Mouse (Mus musculus): ENCODE results near the gene Olfr1287.

Gene Olfr1287

GRCm38 (mm10) chr2:111448842-111449241 is at the start of gene Olfr1287:
Gene Olfr1287 (plus strand): TSS chr2:111449142.
- in situ Hi-C loops (cut with MboI; ENCODE audit: unreplicated experiment in 2 of 2) = no loop called here

- in situ Hi-C loops (cut with MboI; ENCODE audit: unreplicated experiment in 2 of 2) = no loop called here
These were observed 26.0 kb upstream of the Olfr1287 start, which contains the start of gene Olfr1286 for GRCm38 (mm10) chr2:111422931-111423330. Gene Olfr1286 (minus strand): TSS chr2:111423115.

GRCm38 (mm10) chr2:111473801-111474200 is 24.9 kb downstream of the Olfr1287 start, which contains the start of gene Olfr1288:
Gene Olfr1288 (plus strand): TSS chr2:111474101.
- in situ Hi-C loops (cut with MboI; ENCODE audit: unreplicated experiment in 2 of 2) = no loop called here

GRCm38 (mm10) chr2:111480519-111480918 is 31.6 kb downstream of the Olfr1287 start, which contains the start of gene Olfr1289:
Gene Olfr1289 (plus strand): TSS chr2:111480819.
- in situ Hi-C loops (cut with MboI; ENCODE audit: unreplicated experiment in 2 of 2) = no loop called here

- in situ Hi-C loops (cut with MboI; ENCODE audit: unreplicated experiment in 2 of 2) = no loop called here
These were observed 44.8 kb downstream of the Olfr1287 start, which contains the start of gene Olfr1290 for GRCm38 (mm10) chr2:111493729-111494128. Gene Olfr1290 (minus strand): TSS chr2:111493829.

GRCm38 (mm10) chr2:111496880-111497279 is 47.9 kb downstream of the Olfr1287 start, which contains the start of gene Olfr1291-ps1:
Gene Olfr1291-ps1 (plus strand): TSS chr2:111497180.
- in situ Hi-C loops (cut with MboI; ENCODE audit: unreplicated experiment in 2 of 2) = no loop called here
